Mouse (Mus musculus): ENCODE data around the gene Spata18. TPM values are rescaled to one million over a fixed set of nuclear protein-coding genes. Genes with fewer than 3 reads are reported as not detected.

The Spata18 gene
- polyA plus RNA-seq, 1 experiment: not detected

GRCm38 (mm10) chr5:73613296-73613695 is 37.9 kb upstream of the Spata18 start:
- peaks cover 4% of the 10 kb centered on the region for H3K27me3 ChIP-seq (ENCODE audit: control insufficient read depth, insufficient read depth, insufficient read length)
- no peak overlapping the region for H3K4me3 ChIP-seq
- no peak overlapping the region for H3K4me2 ChIP-seq (ENCODE audit: low read depth)
- no peaks in the 10 kb centered on the region for H3K36me3 ChIP-seq (ENCODE audit: control insufficient read depth, insufficient read depth)
- TF ChIP-seq MYOG (IDR thresholded peaks at IDR 0.05; ENCODE audit: control insufficient read depth in 1 of 3, insufficient read depth in 1 of 3, insufficient read length in 2 of 3, low read depth in 2 of 3) (no peak), SRF (IDR thresholded peaks at IDR 0.05; ENCODE audit: control insufficient read depth, insufficient read length, low read depth) (no peak), POLR2A (IDR thresholded peaks at IDR 0.05; ENCODE audit: insufficient read length, low read depth) (no peak), USF1 (IDR thresholded peaks at IDR 0.05; ENCODE audit: low read depth) (no peak), E2F4 (IDR thresholded peaks at IDR 0.05; ENCODE audit: insufficient read depth) (no peak), MYOD1 (IDR thresholded peaks at IDR 0.05; ENCODE audit: control insufficient read depth in 1 of 3, insufficient read length in 2 of 3, low read depth in 2 of 3) (no peak), TCF3 (IDR thresholded peaks at IDR 0.05; ENCODE audit: insufficient read length, low read depth) (no peak), TCF12 (IDR thresholded peaks at IDR 0.05; ENCODE audit: insufficient read depth, poor library complexity, severe bottlenecking) (no peak), MAX (IDR thresholded peaks at IDR 0.05; ENCODE audit: low read depth) (no peak), POLR2AphosphoS2 (IDR thresholded peaks at IDR 0.05; ENCODE audit: insufficient read length, low read depth) (no peak), CEBPB (IDR thresholded peaks at IDR 0.05; ENCODE audit: insufficient read depth, poor library complexity, severe bottlenecking) (no peak), REST (IDR thresholded peaks at IDR 0.05; ENCODE audit: insufficient read depth, insufficient read length) (no peak)
- no peak overlapping the region for H3ac ChIP-seq (ENCODE audit: control insufficient read depth, insufficient read length)
- H3K79me2 ChIP-seq (ENCODE audit: control insufficient read depth, insufficient read depth): no peaks in the 10 kb centered on the region

DNA sequence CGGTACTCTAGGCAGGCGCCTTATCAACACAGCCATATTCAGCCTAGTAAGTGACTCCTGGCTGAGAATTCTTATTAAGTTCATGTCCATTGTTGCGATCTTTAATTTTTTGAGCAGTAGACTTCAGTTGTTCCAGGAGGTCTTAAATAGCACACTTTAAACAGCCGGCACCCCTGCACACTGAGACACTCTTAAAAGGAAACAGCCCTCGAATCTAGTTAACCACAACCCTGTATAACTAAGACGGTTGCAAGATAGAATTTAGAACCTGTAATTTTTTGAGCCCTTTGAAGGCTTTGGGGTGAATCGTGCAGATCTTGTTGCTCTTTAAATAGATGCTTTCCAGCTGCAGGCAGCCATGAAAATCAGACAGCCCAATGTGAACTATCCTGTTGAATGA is 36.0 kb upstream of the Spata18 start:
- Histone ChIP-seq H3K36me3 (ENCODE audit: control insufficient read depth, insufficient read depth) (no peaks in the 10 kb centered on the region), H3K4me2 (ENCODE audit: low read depth) (no peak overlapping the region), H3K4me3 (no peak overlapping the region), H3ac (ENCODE audit: control insufficient read depth, insufficient read length) (no peak overlapping the region), H3K79me2 (ENCODE audit: control insufficient read depth, insufficient read depth) (no peaks in the 10 kb centered on the region), H3K27me3 (ENCODE audit: control insufficient read depth, insufficient read depth, insufficient read length) (peaks cover 4% of the 10 kb centered on the region)
- TF ChIP-seq POLR2A (IDR thresholded peaks at IDR 0.05; ENCODE audit: insufficient read length, low read depth) (no peak), USF1 (IDR thresholded peaks at IDR 0.05; ENCODE audit: low read depth) (no peak), POLR2AphosphoS2 (IDR thresholded peaks at IDR 0.05; ENCODE audit: insufficient read length, low read depth) (no peak), SRF (IDR thresholded peaks at IDR 0.05; ENCODE audit: control insufficient read depth, insufficient read length, low read depth) (no peak), E2F4 (IDR thresholded peaks at IDR 0.05; ENCODE audit: insufficient read depth) (no peak), TCF3 (IDR thresholded peaks at IDR 0.05; ENCODE audit: insufficient read length, low read depth) (no peak), TCF12 (IDR thresholded peaks at IDR 0.05; ENCODE audit: insufficient read depth, poor library complexity, severe bottlenecking) (no peak), MYOD1 (IDR thresholded peaks at IDR 0.05; ENCODE audit: control insufficient read depth in 1 of 3, insufficient read length in 2 of 3, low read depth in 2 of 3) (no peak), MAX (IDR thresholded peaks at IDR 0.05; ENCODE audit: low read depth) (no peak), MYOG (IDR thresholded peaks at IDR 0.05; ENCODE audit: control insufficient read depth in 1 of 3, insufficient read depth in 1 of 3, insufficient read length in 2 of 3, low read depth in 2 of 3) (no peak), REST (IDR thresholded peaks at IDR 0.05; ENCODE audit: insufficient read depth, insufficient read length) (no peak), CEBPB (IDR thresholded peaks at IDR 0.05; ENCODE audit: insufficient read depth, poor library complexity, severe bottlenecking) (no peak)

DNA sequence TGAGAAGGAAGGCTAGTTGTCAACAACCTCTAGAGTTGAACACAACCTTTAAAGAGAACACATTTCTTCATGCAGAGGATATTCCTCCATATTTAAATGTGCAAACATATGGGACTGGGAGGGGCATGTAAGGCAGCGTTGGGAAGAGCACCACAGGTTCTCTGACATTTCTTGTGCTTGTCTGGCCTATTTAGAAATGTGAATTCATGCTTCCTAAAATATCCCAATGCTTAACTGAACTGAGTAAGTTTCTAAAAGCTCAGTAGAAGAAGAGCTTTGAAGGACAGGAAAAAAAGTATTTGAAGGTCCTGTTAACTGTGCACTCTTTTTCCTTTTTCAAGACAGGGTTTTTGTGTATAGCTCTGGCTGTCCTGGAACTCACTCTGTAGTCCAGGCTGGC is 32.2 kb upstream of the Spata18 start:
- Histone ChIP-seq H3K4me2 (ENCODE audit: low read depth) (no peak overlapping the region), H3K79me2 (ENCODE audit: control insufficient read depth, insufficient read depth) (no peaks in the 10 kb centered on the region), H3ac (ENCODE audit: control insufficient read depth, insufficient read length) (no peak overlapping the region), H3K36me3 (ENCODE audit: control insufficient read depth, insufficient read depth) (no peaks in the 10 kb centered on the region), H3K27me3 (ENCODE audit: control insufficient read depth, insufficient read depth, insufficient read length) (no peaks in the 10 kb centered on the region), H3K4me3 (no peak overlapping the region)
- TF ChIP-seq CEBPB (IDR thresholded peaks at IDR 0.05; ENCODE audit: insufficient read depth, poor library complexity, severe bottlenecking): no peak
- TF ChIP-seq POLR2A (IDR thresholded peaks at IDR 0.05; ENCODE audit: insufficient read length, low read depth): no peak
- TF ChIP-seq REST (IDR thresholded peaks at IDR 0.05; ENCODE audit: insufficient read depth, insufficient read length): no peak
- no peak for TF ChIP-seq E2F4 (IDR thresholded peaks at IDR 0.05; ENCODE audit: insufficient read depth)
- TF ChIP-seq MYOG (IDR thresholded peaks at IDR 0.05; ENCODE audit: control insufficient read depth in 1 of 3, insufficient read depth in 1 of 3, insufficient read length in 2 of 3, low read depth in 2 of 3): no peak

DNA sequence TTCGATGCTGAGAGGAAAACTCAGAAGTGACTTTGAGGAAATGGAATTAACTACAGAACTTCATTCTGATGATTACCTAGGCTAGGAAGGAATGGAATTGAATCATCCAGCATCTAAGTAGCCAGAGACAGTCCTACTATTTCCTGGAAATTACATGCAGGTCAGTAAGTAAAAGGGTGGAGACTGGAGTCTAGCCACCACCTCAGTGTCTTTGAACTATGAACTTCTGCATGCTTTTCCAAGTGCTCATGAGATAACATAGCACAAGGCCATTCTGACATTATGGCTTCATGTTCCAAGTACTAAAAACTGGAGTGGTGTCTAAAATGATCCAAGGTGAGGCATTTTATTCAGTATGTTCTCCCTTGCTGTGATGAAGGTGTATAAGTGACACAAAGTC is 25.7 kb upstream of the Spata18 start:
- Histone ChIP-seq H3K4me2 (ENCODE audit: low read depth) (no peak overlapping the region), H3ac (ENCODE audit: control insufficient read depth, insufficient read length) (no peak overlapping the region), H3K27me3 (ENCODE audit: control insufficient read depth, insufficient read depth, insufficient read length) (no peaks in the 10 kb centered on the region), H3K36me3 (ENCODE audit: control insufficient read depth, insufficient read depth) (no peaks in the 10 kb centered on the region), H3K79me2 (ENCODE audit: control insufficient read depth, insufficient read depth) (no peaks in the 10 kb centered on the region), H3K4me3 (no peak overlapping the region)
- TF ChIP-seq E2F4 (IDR thresholded peaks at IDR 0.05; ENCODE audit: insufficient read depth) (no peak), POLR2AphosphoS2 (IDR thresholded peaks at IDR 0.05; ENCODE audit: insufficient read length, low read depth) (no peak), USF1 (IDR thresholded peaks at IDR 0.05; ENCODE audit: low read depth) (no peak), MAX (IDR thresholded peaks at IDR 0.05; ENCODE audit: low read depth) (no peak), TCF3 (IDR thresholded peaks at IDR 0.05; ENCODE audit: insufficient read length, low read depth) (no peak)

- no peak for TF ChIP-seq MAX (IDR thresholded peaks at IDR 0.05; ENCODE audit: low read depth)
- no peak for TF ChIP-seq TCF12 (IDR thresholded peaks at IDR 0.05; ENCODE audit: insufficient read depth, poor library complexity, severe bottlenecking)
- TF ChIP-seq MYOD1 (IDR thresholded peaks at IDR 0.05; ENCODE audit: control insufficient read depth in 1 of 3, insufficient read length in 2 of 3, low read depth in 2 of 3): no peak
- Histone ChIP-seq H3K4me2 (ENCODE audit: low read depth) (no peak overlapping the region), H3K79me2 (ENCODE audit: control insufficient read depth, insufficient read depth) (no peaks in the 10 kb centered on the region), H3ac (ENCODE audit: control insufficient read depth, insufficient read length) (no peak overlapping the region), H3K4me3 (no peak overlapping the region), H3K27me3 (ENCODE audit: control insufficient read depth, insufficient read depth, insufficient read length) (no peaks in the 10 kb centered on the region), H3K36me3 (ENCODE audit: control insufficient read depth, insufficient read depth) (no peaks in the 10 kb centered on the region)
These were observed 24.3 kb upstream of the Spata18 start for GRCm38 (mm10) chr5:73626842-73627241.

All from myocyte (in vitro differentiated cells).